Mouse (Mus musculus) intestine, postnatal 0 days (tissue): Measurements from ENCODE around the gene Mydgf. TPM values are rescaled to one million over a fixed set of nuclear protein-coding genes. Genes with fewer than 3 reads are reported as not detected.

ENCODE experiments used
- ATAC-seq: fragments of 200-750 bp; cut with Nextera tagmentation; 2 replicates; pipeline ENCODE4 v1.8.0; 2017; ENCODE audit warnings: mild to moderate bottlenecking, moderate TSS enrichment, moderate library complexity
- H3K27ac ChIP-seq: fragments of 300-500 bp; sonication (generic); 2 replicates; pipeline ENCODE4 v1.5.1; 2014; ENCODE audit warnings: mild to moderate bottlenecking, low read depth, low read length, moderate library complexity
- H3K27me3 ChIP-seq: fragments of 300-500 bp; sonication (generic); replicated peaks from 2 replicates; pipeline ENCODE4 v1.6.1; 2014; ENCODE audit warnings: low read length, mixed read lengths; ENCODE audit not compliant: control insufficient read depth, insufficient read depth
- H3K36me3 ChIP-seq: fragments of 300-500 bp; sonication (generic); 2 replicates; pipeline ENCODE4 v1.6.1; 2014; ENCODE audit warnings: mild to moderate bottlenecking, moderate library complexity; ENCODE audit not compliant: control insufficient read depth, insufficient read depth
- H3K4me1 ChIP-seq: fragments of 300-500 bp; sonication (generic); replicated peaks from 2 replicates; pipeline ENCODE4 v1.6.1; 2014; ENCODE audit warnings: antibody characterized with exemption, low read length, mixed read lengths; ENCODE audit not compliant: control insufficient read depth, insufficient read depth
- H3K4me2 ChIP-seq: fragments of 300-500 bp; sonication (generic); replicated peaks from 2 replicates; pipeline ENCODE4 v1.6.1; 2014; ENCODE audit warnings: low read depth, mild to moderate bottlenecking, moderate library complexity
- H3K4me3 ChIP-seq: fragments of 300-500 bp; sonication (generic); 2 replicates; pipeline ENCODE4 v1.5.1; 2014; ENCODE audit warnings: low read depth, low read length
- H3K9ac ChIP-seq: fragments of 300-500 bp; sonication (generic); 2 replicates; pipeline ENCODE4 v1.6.1; 2014; ENCODE audit warnings: mild to moderate bottlenecking, low read depth, low read length
- H3K9me3 ChIP-seq: fragments of 300-500 bp; sonication (generic); 2 replicates; pipeline ENCODE4 v1.6.1; 2016; ENCODE audit warnings: mixed run types; ENCODE audit not compliant: control insufficient read depth
- CTCF ChIP-seq: sonication (generic); IDR thresholded peaks from 2 replicates; pipeline ENCODE4 v1.5.1; 2016; ENCODE audit warnings: low read depth, mild to moderate bottlenecking, control low read depth, antibody characterized with exemption, moderate library complexity
- WGBS: fragments of 180-500 bp; shearing (Covaris S2); extraction: QIAGEN DNeasy Blood & Tissue Kit; methylation state at CpG from one replicate; pipeline ENCODE4 v1.1.7; 2014; 5-methylcytosine and 5-hydroxymethylcytosine counted together
- polyA plus RNA-seq: library from polyadenylated mRNA; unstranded; fragments of >200 nt; fragmentation: Nextera tagmentation; extraction: Ambion mirVana; gene quantifications from 2 replicates; pipeline ENCODE4 v1.2.1, GENCODE M21; 2015

Gene Mydgf
- polyA plus RNA-seq, 1 experiment from 2014 or later, result 90.5 TPM

GRCm38 (mm10) chr17:56137839-56138613 lies 45.7 kb downstream of the Mydgf start:
- 25% methylated on average over 25 of the region's 25 CpGs for WGBS
- H3K4me3 ChIP-seq, result no peak overlapping the region
- H3K4me2 ChIP-seq, result peak overlapping the region; percentile 30
- no peak overlapping the region for H3K9ac ChIP-seq
- H3K9me3 ChIP-seq, result no peaks in the 10 kb centered on the region
- no peak for TF ChIP-seq CTCF
- no peak overlapping the region for H3K27ac ChIP-seq
- peaks cover 13% of the 10 kb centered on the region; the same call in 1 of the 2 replicates for H3K4me1 ChIP-seq
- H3K27me3 ChIP-seq, result peaks cover 47% of the 10 kb centered on the region
- H3K36me3 ChIP-seq, result no peaks in the 10 kb centered on the region
- no peak for ATAC-seq

GRCm38 (mm10) chr17:56136558-56136957 lies 47.2 kb downstream of the Mydgf start:
- no peak for TF ChIP-seq CTCF
- Histone ChIP-seq H3K9me3 (no peaks in the 10 kb centered on the region), H3K4me1 (peaks cover 10% of the 10 kb centered on the region; the same call in 1 of the 2 replicates), H3K27me3 (peaks cover 36% of the 10 kb centered on the region), H3K4me3 (no peak overlapping the region), H3K9ac (no peak overlapping the region), H3K27ac (no peak overlapping the region), H3K4me2 (no peak overlapping the region), H3K36me3 (no peaks in the 10 kb centered on the region)
- no peak for ATAC-seq
- WGBS, result 78% methylated on average over 7 of the region's 7 CpGs

DNA sequence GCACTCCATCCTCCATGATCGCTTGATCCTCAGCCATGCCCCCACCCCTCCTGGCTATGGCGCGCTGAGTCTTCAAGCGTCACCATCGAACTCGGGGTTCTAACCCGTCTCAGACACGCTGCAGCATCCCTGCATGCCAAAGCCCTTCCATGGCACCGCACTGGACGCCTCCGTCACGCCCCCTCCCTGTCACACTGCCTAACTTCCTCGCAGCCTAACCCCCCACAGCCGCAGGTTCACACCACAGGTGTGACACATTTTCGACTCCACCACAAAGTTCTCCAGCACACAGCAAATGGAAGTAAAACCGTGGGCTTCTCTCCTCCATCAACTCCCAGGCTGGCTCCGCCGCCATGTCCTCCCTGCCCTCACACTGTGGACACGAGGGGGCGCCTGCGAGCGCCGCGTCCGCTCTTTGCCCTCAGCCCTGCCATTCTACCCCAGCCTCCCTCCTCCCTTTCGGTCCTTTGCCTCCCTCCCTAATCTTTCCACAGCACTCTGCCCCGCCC lies 49.2 kb downstream of the Mydgf start:
- peak overlapping the region; percentile 88 for H3K27ac ChIP-seq
- WGBS, result 3% methylated on average over 26 of the region's 27 CpGs
- H3K27me3 ChIP-seq, result peaks cover 15% of the 10 kb centered on the region; the same call in 1 of the 2 replicates
- H3K4me3 ChIP-seq, result peak overlapping the region; percentile 37
- H3K4me1 ChIP-seq, result peaks cover 10% of the 10 kb centered on the region; the same call in 1 of the 2 replicates
- H3K9me3 ChIP-seq, result no peaks in the 10 kb centered on the region
- peak overlapping the region; percentile 90 for H3K4me2 ChIP-seq
- peak; percentile 92 for TF ChIP-seq CTCF
- 0 out of 2 replicates have a peak overlapping the region, but pooled peaks have one; percentile 32 for H3K9ac ChIP-seq
- peaks cover 12% of the 10 kb centered on the region for H3K36me3 ChIP-seq
- peak; percentile 32 for ATAC-seq

GRCm38 (mm10) chr17:56133457-56134363 lies 50.0 kb downstream of the Mydgf start:
- Histone ChIP-seq H3K9ac (no peak overlapping the region), H3K4me2 (peak overlapping the region; percentile 90), H3K36me3 (peaks cover 12% of the 10 kb centered on the region), H3K4me3 (peak overlapping the region; percentile 37), H3K9me3 (no peaks in the 10 kb centered on the region), H3K4me1 (peaks cover 10% of the 10 kb centered on the region; the same call in 1 of the 2 replicates), H3K27me3 (peaks cover 7% of the 10 kb centered on the region; the same call in 1 of the 2 replicates), H3K27ac (peak overlapping the region; percentile 88)
- WGBS, result 14% methylated on average over 18 of the region's 21 CpGs
- ATAC-seq, result peak; percentile 91
- TF ChIP-seq CTCF, result no peak

DNA sequence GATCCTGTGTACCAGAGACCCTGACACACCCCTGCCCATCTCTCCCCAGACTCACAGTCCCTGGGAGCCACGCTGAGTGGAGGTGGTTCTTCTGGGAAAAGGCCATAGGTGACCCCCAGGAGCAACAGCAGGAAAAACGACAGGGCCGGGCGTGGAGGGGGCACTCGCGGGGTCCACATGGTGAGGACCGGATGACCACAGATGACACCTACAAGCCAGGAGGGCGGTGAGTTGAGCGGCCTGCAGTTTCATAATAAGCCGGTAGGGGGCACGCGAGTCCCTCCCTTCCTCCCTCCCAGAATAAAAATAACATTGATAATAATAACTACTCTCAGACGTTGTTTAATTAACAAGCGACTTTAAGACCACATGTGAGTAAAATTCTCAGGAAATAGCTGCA lies 51.1 kb downstream of the Mydgf start:
- Histone ChIP-seq H3K27ac (no peak overlapping the region), H3K36me3 (peaks cover 12% of the 10 kb centered on the region), H3K4me1 (peaks cover 10% of the 10 kb centered on the region; the same call in 1 of the 2 replicates), H3K4me2 (peak overlapping the region; percentile 41), H3K9ac (no peak overlapping the region), H3K27me3 (no peaks in the 10 kb centered on the region), H3K9me3 (no peaks in the 10 kb centered on the region), H3K4me3 (no peak overlapping the region)
- peak; percentile 86 for TF ChIP-seq CTCF
- no peak for ATAC-seq
- 3% methylated on average over 14 of the region's 14 CpGs for WGBS

GRCm38 (mm10) chr17:56131814-56132213 lies 51.9 kb downstream of the Mydgf start:
- no peaks in the 10 kb centered on the region for H3K9me3 ChIP-seq
- no peak for ATAC-seq

More at GRCm38 (mm10) chr17:56131814-56132213, 51.9 kb downstream of the Mydgf start:
- H3K4me3 ChIP-seq, result no peak overlapping the region
- H3K36me3 ChIP-seq, result peaks cover 12% of the 10 kb centered on the region
- no peak overlapping the region for H3K9ac ChIP-seq
- peaks cover 10% of the 10 kb centered on the region; the same call in 1 of the 2 replicates for H3K4me1 ChIP-seq
- no peak overlapping the region for H3K4me2 ChIP-seq
- no peak overlapping the region for H3K27ac ChIP-seq
- TF ChIP-seq CTCF, result peak; percentile 82
- WGBS, result 43% methylated on average over 7 of the region's 7 CpGs
- H3K27me3 ChIP-seq, result no peaks in the 10 kb centered on the region
